ENCODE assay signal across 8 mouse cellular contexts in the genomic region with DNA sequence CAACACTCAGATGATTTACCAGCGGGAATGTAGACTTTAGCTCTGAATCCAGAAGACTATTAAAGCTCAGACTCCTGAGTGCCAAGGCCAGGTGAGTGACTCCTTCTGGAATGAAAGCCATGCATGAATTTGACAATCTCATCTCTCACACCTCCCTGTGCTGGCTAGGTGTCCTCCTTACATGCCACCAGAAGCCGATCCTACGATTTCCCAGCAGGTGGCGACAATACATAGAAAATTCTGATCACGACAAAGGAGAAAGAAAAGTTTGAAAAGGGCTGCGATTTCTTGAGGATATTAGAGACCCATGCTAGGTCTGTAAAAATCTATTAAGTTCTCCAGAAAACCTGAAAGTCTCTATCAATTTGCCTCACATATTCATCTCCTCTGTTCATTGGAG.
DNase-seq lines count a peak whose midpoint lies in the region; ATAC-seq and TF ChIP-seq lines count a peak whose summit lies in the region.

No protein-coding gene starts in this region.

- ATAC-seq in common myeloid progenitor, adult 5-6 weeks (replicated peaks; ENCODE audit: low read depth, poor library complexity, severe bottlenecking), result peak; percentile 60
- ATAC-seq in liver, embryonic 14.5 days (ENCODE audit: insufficient read depth), result no peak

- peak; percentile 38; the same call in 1 of the 2 replicates for TF ChIP-seq CTCF in liver, embryonic 14.5 days (IDR thresholded peaks at IDR 0.05; ENCODE audit: low read depth)

- no peak overlapping the region for H3K4me2 ChIP-seq in liver, embryonic 14.5 days (ENCODE audit: low read depth)

- no peak overlapping the region for H3K27ac ChIP-seq in liver, embryonic 14.5 days

- DNase-seq in A20 (ENCODE audit: low read depth, low spot score) (peak; percentile 55), R1 (ENCODE audit: low read depth, low spot score) (peak; percentile 46)
- peak; percentile 65 for DNase-seq in gastrocnemius, postnatal 10 days
- DNase-seq in kidney, postnatal 25 days, result peak; percentile 45 to 74
- no peak for DNase-seq in liver, embryonic 14.5 days (ENCODE audit: low read depth in 3 of 3, low spot score in 3 of 3)
- DNase-seq in ovary, postnatal 14 days (ENCODE audit: low spot score), result peak; percentile 72
- peak; percentile 46 for DNase-seq in yolk sac, embryonic 10.5 days (ENCODE audit: low spot score)

- TF ChIP-seq EP300 in liver, embryonic 14.5 days (IDR thresholded peaks at IDR 0.05; ENCODE audit: low read depth), result no peak

- H3K9ac ChIP-seq in liver, embryonic 14.5 days (replicated peaks), result no peak overlapping the region

- H3K27me3 ChIP-seq in liver, embryonic 14.5 days (ENCODE audit: control insufficient read depth, insufficient read depth, low read length), result no peaks in the 10 kb centered on the region

- WGBS in liver, embryonic 14.5 days (ENCODE audit: insufficient replicate concordance), result 13% methylated on average over 6 of the region's 6 CpGs

- no peaks in the 10 kb centered on the region for H3K9me3 ChIP-seq in liver, embryonic 14.5 days (ENCODE audit: control insufficient read depth, low read length)

- no peak overlapping the region for H3K4me3 ChIP-seq in liver, embryonic 14.5 days (ENCODE audit: insufficient read depth in 1 of 2, low read depth in 2 of 2, low read length in 2 of 2)

- H3K4me1 ChIP-seq in liver, embryonic 14.5 days (replicated peaks; ENCODE audit: control insufficient read depth in 2 of 2, insufficient read depth in 2 of 2, low read length in 1 of 2), result no peaks in the 10 kb centered on the region

- H3K36me3 ChIP-seq in liver, embryonic 14.5 days (replicated peaks; ENCODE audit: control insufficient read depth, insufficient read depth, low read depth), result no peaks in the 10 kb centered on the region

Comparison
In these comparisons a context has a peak if more than half of its experiments do, and no peak if none do; other contexts are left out.
1. DNase-seq: peak in A20 (single experiment), R1 (single experiment), gastrocnemius, postnatal 10 days (single experiment), kidney, postnatal 25 days (2 of 2), ovary, postnatal 14 days (single experiment) and yolk sac, embryonic 10.5 days (single experiment); none in liver, embryonic 14.5 days (0 of 3).